Mouse (Mus musculus) cortical plate, adult 2 months (tissue): ENCODE results near the gene Cd207. TPM values are rescaled to one million over a fixed set of nuclear protein-coding genes. Genes with fewer than 3 reads are reported as not detected.

ENCODE experiments used
- H3K27ac ChIP-seq: fragments of 200-500 bp; 2 replicates; pipeline ENCODE4 v1.5.1; 2012; ENCODE audit warnings: low read length, control low read depth, inconsistent platforms; ENCODE audit not compliant: insufficient read depth
- H3K4me1 ChIP-seq: fragments of 200-500 bp; 2 replicates; pipeline ENCODE4 v1.6.1; 2011; ENCODE audit warnings: low read length; ENCODE audit not compliant: control insufficient read depth, insufficient read depth
- H3K4me3 ChIP-seq: fragments of 200-500 bp; 2 replicates; pipeline ENCODE4 v1.5.1; 2011; ENCODE audit warnings: mild to moderate bottlenecking, low read length, control low read depth; ENCODE audit not compliant: insufficient read depth
- CTCF ChIP-seq: fragments of 200-500 bp; IDR thresholded peaks from 2 replicates; pipeline ENCODE4 v1.5.1; 2011; ENCODE audit warnings: mild to moderate bottlenecking, control low read depth, low read length; ENCODE audit not compliant: insufficient read depth; ENCODE audit errors: extremely low read depth
- POLR2A ChIP-seq: fragments of 200-500 bp; IDR thresholded peaks from 2 replicates; pipeline ENCODE4 v1.6.1; 2011; ENCODE audit warnings: mild to moderate bottlenecking, low read length, control low read depth; ENCODE audit not compliant: insufficient read depth; ENCODE audit errors: extremely low read depth
- polyA plus RNA-seq: library from polyadenylated mRNA; depleted of rRNA; stranded (reverse); fragments of >200 nt; gene quantifications from 2 replicates; pipeline ENCODE4 v1.2.3, GENCODE M21; 2012; rRNA removed

Cd207 gene
- not detected in 2 replicates for polyA plus RNA-seq

DNA sequence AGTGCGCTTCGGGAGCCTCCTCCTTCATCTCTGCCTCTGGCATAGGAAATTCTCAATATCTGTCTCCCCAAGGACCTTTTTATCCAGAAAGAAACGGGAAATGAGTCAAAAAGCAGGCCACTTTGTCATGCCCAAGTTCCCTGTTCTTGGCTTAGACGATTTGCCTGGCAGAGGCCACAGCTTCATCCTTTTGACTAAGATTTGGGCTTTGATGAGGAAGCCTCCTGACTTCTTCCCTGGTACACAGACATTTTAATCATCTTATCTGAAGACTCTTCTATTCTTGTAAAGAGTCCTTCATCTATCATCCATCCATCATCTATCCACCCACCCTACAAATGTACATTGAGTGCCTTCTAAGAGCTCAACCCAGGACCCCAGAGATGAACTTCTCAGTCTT lies at the start of gene Cd207:
Gene Cd207 (minus strand): TSS at position 101 of the 400 bp plus-strand sequence.
- TF ChIP-seq POLR2A: no peak
- no peak for TF ChIP-seq CTCF
- Histone ChIP-seq H3K27ac (no peak within 1 kb of the TSS), H3K4me3 (no peak within 1 kb of the TSS), H3K4me1 (no peaks in the 10 kb centered on the region)

DNA sequence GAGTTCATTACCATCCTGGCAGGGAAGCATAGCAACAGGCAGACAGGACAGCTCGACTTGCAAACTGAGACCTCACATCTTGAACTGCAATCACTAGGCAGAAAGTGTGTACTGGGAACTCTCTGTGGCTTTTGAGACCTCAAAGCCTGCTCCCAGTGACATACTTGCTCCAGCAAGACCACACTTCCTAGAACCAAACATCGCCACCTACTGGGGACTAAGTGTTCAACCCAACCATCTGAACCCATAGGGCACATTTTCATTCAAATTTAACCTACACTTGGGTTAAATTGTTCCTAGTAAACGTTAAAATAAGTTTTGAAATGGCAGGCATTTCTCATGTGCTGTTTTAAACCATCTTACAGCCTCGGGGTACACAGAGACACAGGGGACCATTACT lies 49.5 kb upstream of the Cd207 start:
- H3K4me1 ChIP-seq: no peaks in the 10 kb centered on the region
- no peak overlapping the region for H3K4me3 ChIP-seq
- no peak overlapping the region for H3K27ac ChIP-seq
- TF ChIP-seq POLR2A (no peak), CTCF (no peak)

GRCm38 (mm10) chr6:83722526-83722925 lies 44.9 kb upstream of the Cd207 start:
- Histone ChIP-seq H3K4me3 (no peak overlapping the region), H3K27ac (no peak overlapping the region), H3K4me1 (no peaks in the 10 kb centered on the region)
- TF ChIP-seq POLR2A (no peak), CTCF (no peak)

- H3K4me1 ChIP-seq: no peaks in the 10 kb centered on the region
- no peak overlapping the region for H3K4me3 ChIP-seq
- no peak overlapping the region for H3K27ac ChIP-seq
- TF ChIP-seq CTCF (no peak), POLR2A (no peak)
These were observed 39.4 kb upstream of the Cd207 start for GRCm38 (mm10) chr6:83717026-83717425.

DNA sequence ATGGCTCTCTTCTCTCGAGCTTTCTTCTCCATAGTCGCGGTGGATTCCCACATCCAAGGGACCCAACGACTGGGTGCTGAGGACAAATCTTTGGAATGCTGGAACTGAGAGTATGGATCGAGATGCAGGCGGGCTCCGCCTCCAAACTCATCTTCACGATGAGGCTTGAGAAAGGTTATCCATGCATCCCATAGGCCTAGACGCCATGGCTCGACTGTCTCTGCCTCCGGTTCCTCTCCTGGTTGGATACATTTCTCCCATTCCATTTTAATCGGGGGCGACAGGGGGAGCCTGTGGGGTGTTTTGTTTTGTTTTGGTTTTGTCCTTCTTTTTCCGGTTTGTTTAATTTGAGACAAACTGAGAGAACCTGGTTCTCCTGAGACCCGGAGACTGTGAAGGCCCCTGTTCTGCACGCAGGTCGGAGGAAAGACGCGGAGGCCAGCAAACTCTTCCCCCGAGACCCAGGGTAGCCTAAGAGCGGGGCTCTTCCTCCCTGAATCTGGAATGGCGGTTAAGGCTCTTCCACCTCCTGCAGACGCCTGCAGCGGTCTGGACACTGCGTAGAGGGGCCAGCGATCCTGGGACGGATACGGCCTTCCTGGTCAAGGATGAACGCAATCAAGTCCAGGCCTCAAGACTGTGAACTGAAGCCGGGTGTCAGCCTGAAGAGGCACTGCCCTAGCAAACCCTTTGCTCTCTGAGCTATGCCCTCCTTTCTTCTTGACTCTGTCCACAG lies 38.0 kb upstream of the Cd207 start:
- Histone ChIP-seq H3K4me3 (no peak overlapping the region), H3K27ac (no peak overlapping the region), H3K4me1 (no peaks in the 10 kb centered on the region)
- TF ChIP-seq CTCF (no peak), POLR2A (no peak)

GRCm38 (mm10) chr6:83714221-83715123 lies 36.8 kb upstream of the Cd207 start:
- TF ChIP-seq CTCF (no peak), POLR2A (no peak)
- Histone ChIP-seq H3K4me1 (no peaks in the 10 kb centered on the region), H3K4me3 (no peak overlapping the region), H3K27ac (no peak overlapping the region)

- TF ChIP-seq POLR2A (no peak), CTCF (no peak)
- Histone ChIP-seq H3K4me1 (no peaks in the 10 kb centered on the region), H3K4me3 (no peak overlapping the region), H3K27ac (no peak overlapping the region)
These were observed 35.8 kb upstream of the Cd207 start for GRCm38 (mm10) chr6:83713271-83714136.

DNA sequence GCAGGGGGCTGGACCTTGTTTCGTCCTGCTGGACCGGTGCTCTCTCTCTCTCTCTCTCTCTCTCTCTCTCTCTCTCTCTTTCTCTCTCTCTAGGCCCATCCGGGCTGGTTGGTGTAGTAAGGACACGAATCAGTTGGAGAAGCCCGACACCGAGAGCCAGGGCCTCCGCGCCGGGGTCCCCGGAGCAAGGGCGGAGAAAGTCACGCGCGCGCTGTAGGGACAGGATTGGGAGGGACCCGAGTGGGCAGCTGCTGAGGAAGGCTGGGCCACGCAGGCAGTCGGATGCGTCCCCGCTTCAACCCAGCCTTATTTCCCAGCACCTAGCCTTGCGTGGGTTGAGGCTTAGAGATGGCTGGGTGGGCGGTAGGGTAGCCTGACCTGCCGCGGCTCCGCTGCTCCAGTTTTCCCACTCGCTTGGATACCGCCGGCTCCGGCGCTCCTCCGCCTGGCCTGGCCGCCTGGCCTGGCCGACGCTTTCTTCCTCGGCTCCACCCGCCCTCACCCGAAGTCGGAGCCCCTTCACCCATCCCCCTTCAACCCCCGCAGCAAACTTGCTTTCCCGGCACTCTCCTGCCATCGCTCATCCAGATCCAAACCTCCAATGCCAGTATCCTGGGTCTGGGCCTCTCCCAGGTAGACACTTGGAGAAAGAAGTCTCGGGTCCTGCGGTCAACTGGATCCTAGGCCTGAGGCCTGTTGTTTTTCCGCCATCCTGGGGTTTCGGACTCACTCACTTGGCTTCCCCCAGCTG lies 34.2 kb upstream of the Cd207 start:
- no peak for TF ChIP-seq POLR2A
- no peak for TF ChIP-seq CTCF
- no peak overlapping the region for H3K4me3 ChIP-seq
- no peak overlapping the region for H3K27ac ChIP-seq

More for the DNA sequence above, 34.2 kb upstream of the Cd207 start:
- no peaks in the 10 kb centered on the region for H3K4me1 ChIP-seq
